Mouse (Mus musculus): Measurements from ENCODE around the gene Upp2. TPM values are rescaled to one million over a fixed set of nuclear protein-coding genes. Genes with fewer than 3 reads are reported as not detected.

Gene Upp2
- polyA plus RNA-seq, 1 experiment from 2014 or later = 11.7 TPM

DNA sequence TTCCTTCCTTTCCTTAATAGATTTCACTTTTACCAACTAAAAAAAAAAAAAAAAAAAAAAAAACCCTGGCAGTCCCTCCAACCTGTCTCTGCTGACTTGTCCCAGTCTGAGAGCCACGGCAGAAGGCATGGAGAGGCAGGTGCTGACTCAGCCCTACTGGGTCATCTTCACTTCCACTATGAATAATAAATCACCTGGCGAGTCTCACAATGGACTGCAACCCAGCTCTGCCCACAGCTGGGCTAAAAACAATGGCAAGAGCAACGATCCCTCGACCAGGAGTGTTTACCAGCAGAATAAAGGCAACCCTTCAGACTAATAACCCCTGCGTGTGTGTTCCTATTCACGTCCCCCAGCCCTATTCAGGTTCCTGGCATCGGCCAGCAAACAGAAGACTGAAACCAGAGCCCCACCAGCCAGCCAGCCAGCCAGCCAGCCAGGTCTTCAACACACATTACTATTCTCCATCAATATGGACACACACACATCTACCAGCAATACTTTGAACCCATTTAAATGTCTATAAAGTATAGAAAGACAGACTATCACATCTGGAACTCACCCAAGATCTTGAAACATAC is 37.1 kb upstream of the Upp2 start:
- Histone ChIP-seq H3K27me3 (replicated peaks; ENCODE audit: control insufficient read depth, insufficient read depth, low read length) (no peaks in the 10 kb centered on the region), H3K36me3 (ENCODE audit: control insufficient read depth, insufficient read depth) (no peaks in the 10 kb centered on the region), H3K9ac (replicated peaks; ENCODE audit: low read depth, low read length) (no peak overlapping the region), H3K4me3 (replicated peaks; ENCODE audit: low read length) (no peak overlapping the region), H3K4me2 (ENCODE audit: low read length) (no peak overlapping the region), H3K27ac (ENCODE audit: low read length) (no peak overlapping the region), H3K9me3 (ENCODE audit: control insufficient read depth, low read length) (no peaks in the 10 kb centered on the region), H3K4me1 (replicated peaks; ENCODE audit: control insufficient read depth, insufficient read depth, low read length) (peaks cover 48% of the 10 kb centered on the region)
- ATAC-seq = no peak
- WGBS = 7% methylated on average over 7 of the region's 7 CpGs

DNA sequence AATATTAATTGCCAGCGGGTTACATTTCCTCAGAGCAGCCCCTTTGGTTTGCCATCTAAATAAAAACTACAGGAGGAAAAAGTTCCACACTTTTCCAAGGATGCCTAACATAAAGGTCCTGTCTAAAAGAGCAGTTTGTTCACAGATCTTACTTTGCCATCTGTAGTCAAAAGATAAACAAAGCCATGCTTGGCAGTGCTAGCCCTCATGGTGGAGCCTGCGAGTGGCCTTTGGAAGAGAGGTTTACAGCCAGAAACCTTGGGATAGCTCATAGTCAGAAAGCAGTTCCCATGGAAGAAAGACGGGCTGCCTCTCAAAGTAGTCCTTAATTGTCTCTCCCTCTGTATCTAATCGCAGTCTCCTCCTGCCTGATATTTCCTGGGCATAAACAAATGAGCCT is 36.6 kb upstream of the Upp2 start:
- no peak overlapping the region for H3K27ac ChIP-seq (ENCODE audit: low read length)
- ATAC-seq = no peak
- no peak overlapping the region for H3K4me2 ChIP-seq (ENCODE audit: low read length)
- no peaks in the 10 kb centered on the region for H3K36me3 ChIP-seq (ENCODE audit: control insufficient read depth, insufficient read depth)
- peaks cover 48% of the 10 kb centered on the region for H3K4me1 ChIP-seq (replicated peaks; ENCODE audit: control insufficient read depth, insufficient read depth, low read length)
- no peak overlapping the region for H3K9ac ChIP-seq (replicated peaks; ENCODE audit: low read depth, low read length)
- H3K9me3 ChIP-seq (ENCODE audit: control insufficient read depth, low read length) = no peaks in the 10 kb centered on the region
- WGBS = 49% methylated on average over 4 of the region's 4 CpGs
- no peak overlapping the region for H3K4me3 ChIP-seq (replicated peaks; ENCODE audit: low read length)
- H3K27me3 ChIP-seq (replicated peaks; ENCODE audit: control insufficient read depth, insufficient read depth, low read length) = no peaks in the 10 kb centered on the region

- ATAC-seq = peak; percentile 93
- H3K4me3 ChIP-seq (replicated peaks; ENCODE audit: low read length) = no peak overlapping the region
These were observed 34.7 kb upstream of the Upp2 start for GRCm38 (mm10) chr2:58532260-58532850.

GRCm38 (mm10) chr2:58533521-58534001 is 33.5 kb upstream of the Upp2 start:
- Histone ChIP-seq H3K27me3 (replicated peaks; ENCODE audit: control insufficient read depth, insufficient read depth, low read length) (no peaks in the 10 kb centered on the region), H3K27ac (ENCODE audit: low read length) (peak overlapping the region; percentile 24), H3K9ac (replicated peaks; ENCODE audit: low read depth, low read length) (no peak overlapping the region), H3K36me3 (ENCODE audit: control insufficient read depth, insufficient read depth) (peaks cover 3% of the 10 kb centered on the region; the same call in 1 of the 2 replicates), H3K4me3 (replicated peaks; ENCODE audit: low read length) (no peak overlapping the region), H3K4me2 (ENCODE audit: low read length) (no peak overlapping the region), H3K4me1 (replicated peaks; ENCODE audit: control insufficient read depth, insufficient read depth, low read length) (peaks cover 48% of the 10 kb centered on the region), H3K9me3 (ENCODE audit: control insufficient read depth, low read length) (no peaks in the 10 kb centered on the region)
- ATAC-seq = peak; percentile 63
- 15% methylated on average over 7 of the region's 7 CpGs for WGBS

More at GRCm38 (mm10) chr2:58532260-58532850, 34.7 kb upstream of the Upp2 start:
- Histone ChIP-seq H3K4me2 (ENCODE audit: low read length) (peak overlapping the region; percentile 24), H3K36me3 (ENCODE audit: control insufficient read depth, insufficient read depth) (peaks cover 3% of the 10 kb centered on the region; the same call in 1 of the 2 replicates), H3K9me3 (ENCODE audit: control insufficient read depth, low read length) (no peaks in the 10 kb centered on the region), H3K4me1 (replicated peaks; ENCODE audit: control insufficient read depth, insufficient read depth, low read length) (peaks cover 48% of the 10 kb centered on the region), H3K27me3 (replicated peaks; ENCODE audit: control insufficient read depth, insufficient read depth, low read length) (no peaks in the 10 kb centered on the region), H3K27ac (ENCODE audit: low read length) (peak overlapping the region; percentile 75), H3K9ac (replicated peaks; ENCODE audit: low read depth, low read length) (no peak overlapping the region)
- WGBS = 9% methylated on average over 10 of the region's 10 CpGs

GRCm38 (mm10) chr2:58534379-58534778 is 32.7 kb upstream of the Upp2 start:
- WGBS = 65% methylated on average over 4 of the region's 4 CpGs
- peaks cover 3% of the 10 kb centered on the region; the same call in 1 of the 2 replicates for H3K36me3 ChIP-seq (ENCODE audit: control insufficient read depth, insufficient read depth)
- H3K4me3 ChIP-seq (replicated peaks; ENCODE audit: low read length) = no peak overlapping the region
- no peaks in the 10 kb centered on the region for H3K27me3 ChIP-seq (replicated peaks; ENCODE audit: control insufficient read depth, insufficient read depth, low read length)
- H3K27ac ChIP-seq (ENCODE audit: low read length) = peak overlapping the region; percentile 24
- no peaks in the 10 kb centered on the region for H3K9me3 ChIP-seq (ENCODE audit: control insufficient read depth, low read length)
- H3K4me2 ChIP-seq (ENCODE audit: low read length) = no peak overlapping the region
- peaks cover 49% of the 10 kb centered on the region for H3K4me1 ChIP-seq (replicated peaks; ENCODE audit: control insufficient read depth, insufficient read depth, low read length)
- no peak for ATAC-seq
- H3K9ac ChIP-seq (replicated peaks; ENCODE audit: low read depth, low read length) = no peak overlapping the region

DNA sequence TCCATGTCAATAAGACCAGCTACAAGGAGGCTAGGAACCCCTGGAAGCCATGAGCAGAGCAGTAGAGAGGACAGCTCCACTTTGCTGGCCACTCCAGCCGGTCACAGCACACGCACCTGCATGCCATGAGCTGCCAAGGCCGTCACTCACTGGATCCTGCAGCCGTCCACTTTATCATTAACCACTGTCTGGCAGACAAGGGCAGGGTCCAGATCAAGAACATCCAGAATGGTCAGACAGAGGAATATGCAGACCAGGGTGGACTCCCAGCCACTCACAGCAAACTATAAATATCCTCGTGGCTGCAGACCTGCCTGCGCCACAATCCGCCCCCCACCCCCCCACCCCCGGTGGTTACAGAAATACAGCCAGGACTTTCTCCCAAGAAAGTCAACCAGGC is 31.9 kb upstream of the Upp2 start:
- Histone ChIP-seq H3K27me3 (replicated peaks; ENCODE audit: control insufficient read depth, insufficient read depth, low read length) (no peaks in the 10 kb centered on the region), H3K36me3 (ENCODE audit: control insufficient read depth, insufficient read depth) (peaks cover 3% of the 10 kb centered on the region; the same call in 1 of the 2 replicates), H3K4me2 (ENCODE audit: low read length) (no peak overlapping the region), H3K9me3 (ENCODE audit: control insufficient read depth, low read length) (no peaks in the 10 kb centered on the region), H3K4me1 (replicated peaks; ENCODE audit: control insufficient read depth, insufficient read depth, low read length) (peaks cover 40% of the 10 kb centered on the region), H3K4me3 (replicated peaks; ENCODE audit: low read length) (no peak overlapping the region), H3K27ac (ENCODE audit: low read length) (no peak overlapping the region), H3K9ac (replicated peaks; ENCODE audit: low read depth, low read length) (no peak overlapping the region)
- ATAC-seq = no peak
- WGBS = 86% methylated on average over 8 of the region's 8 CpGs

GRCm38 (mm10) chr2:58536796-58537195 is 30.3 kb upstream of the Upp2 start:
- 89% methylated on average over 3 of the region's 3 CpGs for WGBS
- Histone ChIP-seq H3K27me3 (replicated peaks; ENCODE audit: control insufficient read depth, insufficient read depth, low read length) (no peaks in the 10 kb centered on the region), H3K27ac (ENCODE audit: low read length) (no peak overlapping the region), H3K36me3 (ENCODE audit: control insufficient read depth, insufficient read depth) (peaks cover 3% of the 10 kb centered on the region; the same call in 1 of the 2 replicates), H3K4me1 (replicated peaks; ENCODE audit: control insufficient read depth, insufficient read depth, low read length) (peaks cover 28% of the 10 kb centered on the region), H3K4me3 (replicated peaks; ENCODE audit: low read length) (no peak overlapping the region), H3K4me2 (ENCODE audit: low read length) (no peak overlapping the region), H3K9me3 (ENCODE audit: control insufficient read depth, low read length) (no peaks in the 10 kb centered on the region), H3K9ac (replicated peaks; ENCODE audit: low read depth, low read length) (no peak overlapping the region)
- no peak for ATAC-seq

DNA sequence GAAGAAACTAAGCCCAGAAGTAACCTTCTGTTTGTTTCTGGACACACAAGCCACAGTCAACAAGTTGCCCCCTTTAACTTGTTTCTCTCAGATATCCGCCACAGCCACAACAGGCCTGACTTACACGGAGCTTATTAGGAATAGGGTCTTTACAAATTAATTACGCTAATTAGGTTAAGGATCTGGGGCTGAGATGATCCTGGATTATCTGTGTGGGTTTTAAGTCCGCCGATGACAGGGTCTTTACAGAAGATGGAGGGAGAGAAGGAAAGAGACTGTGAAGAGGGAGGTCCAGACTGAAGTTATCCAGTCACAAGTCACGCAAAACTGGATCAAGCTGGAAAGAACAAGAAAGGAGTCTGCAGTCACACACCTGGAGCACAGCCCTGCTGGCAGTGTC is 28.9 kb upstream of the Upp2 start:
- no peak overlapping the region for H3K9ac ChIP-seq (replicated peaks; ENCODE audit: low read depth, low read length)
- no peak overlapping the region for H3K27ac ChIP-seq (ENCODE audit: low read length)
- H3K4me3 ChIP-seq (replicated peaks; ENCODE audit: low read length) = no peak overlapping the region
- no peaks in the 10 kb centered on the region for H3K27me3 ChIP-seq (replicated peaks; ENCODE audit: control insufficient read depth, insufficient read depth, low read length)
- H3K9me3 ChIP-seq (ENCODE audit: control insufficient read depth, low read length) = no peaks in the 10 kb centered on the region
- no peak overlapping the region for H3K4me2 ChIP-seq (ENCODE audit: low read length)
- no peak for ATAC-seq
- H3K4me1 ChIP-seq (replicated peaks; ENCODE audit: control insufficient read depth, insufficient read depth, low read length) = peaks cover 18% of the 10 kb centered on the region
- WGBS = 53% methylated on average over 6 of the region's 6 CpGs
- H3K36me3 ChIP-seq (ENCODE audit: control insufficient read depth, insufficient read depth) = peaks cover 3% of the 10 kb centered on the region; the same call in 1 of the 2 replicates

GRCm38 (mm10) chr2:58543252-58543651 is 23.8 kb upstream of the Upp2 start:
- Histone ChIP-seq H3K4me3 (replicated peaks; ENCODE audit: low read length) (no peak overlapping the region), H3K9ac (replicated peaks; ENCODE audit: low read depth, low read length) (no peak overlapping the region), H3K9me3 (ENCODE audit: control insufficient read depth, low read length) (no peaks in the 10 kb centered on the region), H3K4me1 (replicated peaks; ENCODE audit: control insufficient read depth, insufficient read depth, low read length) (peaks cover 2% of the 10 kb centered on the region; the same call in 1 of the 2 replicates), H3K27ac (ENCODE audit: low read length) (no peak overlapping the region), H3K27me3 (replicated peaks; ENCODE audit: control insufficient read depth, insufficient read depth, low read length) (no peaks in the 10 kb centered on the region), H3K36me3 (ENCODE audit: control insufficient read depth, insufficient read depth) (no peaks in the 10 kb centered on the region), H3K4me2 (ENCODE audit: low read length) (no peak overlapping the region)
- no peak for ATAC-seq
- WGBS = 69% methylated on average over 5 of the region's 5 CpGs

Data from forebrain, embryonic 16.5 days (tissue).